Mouse (Mus musculus) embryonic facial prominence, embryonic 10.5 days (tissue): ENCODE results near the gene Git2. TPM values are rescaled to one million over a fixed set of nuclear protein-coding genes. Genes with fewer than 3 reads are reported as not detected.
A peak's percentile ranks its signal among the peaks of the same experiment; 100 is the strongest.

Experiments
- DNase-seq: peaks from one replicate; pipeline ENCODE4 v3.0.0-alpha.2; 2017; ENCODE audit warnings: low spot score
- H3K27ac ChIP-seq: fragments of 300-500 bp; sonication (generic); replicated peaks from 2 replicates; pipeline ENCODE4 v1.5.1; 2016; ENCODE audit warnings: mild to moderate bottlenecking
- H3K27me3 ChIP-seq: fragments of 300-500 bp; sonication (generic); replicated peaks from 2 replicates; pipeline ENCODE4 v1.6.1; 2016; ENCODE audit warnings: low read depth, mild to moderate bottlenecking; ENCODE audit not compliant: poor library complexity, severe bottlenecking
- H3K36me3 ChIP-seq: fragments of 300-500 bp; sonication (generic); replicated peaks from 2 replicates; pipeline ENCODE4 v1.6.1; 2016; ENCODE audit warnings: mild to moderate bottlenecking, moderate library complexity
- H3K4me1 ChIP-seq: fragments of 300-500 bp; sonication (generic); 2 replicates; pipeline ENCODE4 v1.6.1; 2016
- H3K4me3 ChIP-seq: fragments of 300-500 bp; sonication (generic); 2 replicates; pipeline ENCODE4 v1.5.1; 2016; ENCODE audit warnings: mild to moderate bottlenecking, moderate library complexity
- H3K9me3 ChIP-seq: fragments of 300-500 bp; sonication (generic); 2 replicates; pipeline ENCODE4 v1.6.1; 2016; ENCODE audit warnings: mild to moderate bottlenecking
- WGBS: fragments of 180-500 bp; shearing (Covaris S2); methylation state at CpG from one replicate; pipeline ENCODE4 v1.1.7; 2016; 5-methylcytosine and 5-hydroxymethylcytosine counted together
- polyA plus RNA-seq: library from polyadenylated mRNA; unstranded; fragments of >200 nt; fragmentation: Nextera tagmentation; extraction: Ambion mirVana; gene quantifications from 2 replicates; pipeline ENCODE4 v1.2.1, GENCODE M21; 2016

Gene Git2
- polyA plus RNA-seq, 1 experiment from 2014 or later = 38.1 TPM

DNA sequence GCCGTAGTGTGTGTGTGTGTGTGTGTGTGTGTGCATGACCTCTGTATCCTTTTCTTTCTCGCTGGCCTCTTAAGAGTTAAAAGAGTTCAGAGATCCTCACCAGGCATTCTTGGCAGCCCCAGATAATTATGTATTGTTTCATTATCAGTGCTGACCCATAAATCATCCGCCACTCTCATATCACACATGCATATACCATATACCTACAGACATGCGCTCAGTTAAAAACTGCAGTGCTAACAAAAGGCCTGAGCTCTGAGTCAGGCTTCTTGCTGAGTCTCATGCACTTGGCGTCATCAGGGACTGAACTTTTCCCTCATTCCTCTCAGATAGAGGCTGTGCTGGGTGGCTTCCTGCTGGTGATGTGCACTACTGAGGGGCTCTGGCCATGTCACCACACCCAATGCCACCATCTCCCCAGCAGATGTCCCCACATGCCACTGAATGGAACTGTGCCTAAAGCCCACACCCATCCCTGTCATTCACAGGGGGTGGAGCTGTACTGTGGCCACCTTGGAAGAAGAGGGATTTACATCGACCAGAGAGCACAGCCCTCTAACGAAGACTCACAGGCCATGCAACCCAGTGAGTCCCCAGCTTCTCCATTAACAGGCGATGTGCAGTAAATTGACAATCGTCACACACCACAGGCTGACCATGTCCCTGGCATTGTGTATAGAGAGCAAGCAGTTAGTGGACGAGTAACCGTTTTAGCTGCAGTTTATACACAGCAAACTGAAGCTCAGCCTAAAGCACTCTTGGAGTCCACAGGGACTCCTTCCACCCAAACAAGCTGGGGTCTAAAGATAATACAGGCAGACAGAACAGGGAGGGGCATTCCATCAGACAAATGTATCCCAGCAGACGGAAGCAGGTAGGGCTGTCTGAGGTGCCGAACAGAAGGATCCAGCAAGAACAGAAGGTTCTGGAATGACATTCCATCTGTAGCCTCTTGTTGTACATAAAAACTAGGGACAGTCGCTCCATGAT lies 72.6 kb downstream of the Git2 start:
- WGBS = 64% methylated on average over 14 of the region's 14 CpGs
- DNase-seq = peak; percentile 53

DNA sequence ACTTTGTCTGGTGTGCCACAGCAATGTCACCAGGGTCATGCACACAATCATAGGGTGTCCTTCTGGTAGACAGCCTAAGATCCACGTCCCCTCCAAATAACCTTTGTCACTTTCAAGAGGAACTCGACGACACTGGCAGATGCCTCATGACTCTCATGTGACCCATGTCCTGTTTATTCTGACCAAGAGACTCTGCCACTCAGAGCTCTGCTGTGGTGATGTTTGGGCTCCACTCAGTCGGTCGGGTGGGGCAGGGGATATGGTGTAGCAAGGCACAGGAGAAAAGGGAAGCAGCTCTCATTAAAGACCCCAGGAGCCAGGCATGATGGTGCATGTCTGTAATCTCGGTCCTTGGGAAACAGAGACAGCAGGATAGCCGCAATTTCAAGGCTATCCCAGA lies 76.3 kb downstream of the Git2 start:
- DNase-seq = no peak
- H3K9me3 ChIP-seq = no peaks in the 10 kb centered on the region
- peaks cover under 1% of the 10 kb centered on the region; the same call in 1 of the 2 replicates for H3K27me3 ChIP-seq
- no peak overlapping the region for H3K27ac ChIP-seq
- H3K4me1 ChIP-seq = peaks cover 4% of the 10 kb centered on the region
- 74% methylated on average over 7 of the region's 7 CpGs for WGBS
- no peaks in the 10 kb centered on the region for H3K36me3 ChIP-seq
- no peak overlapping the region for H3K4me3 ChIP-seq

More for the DNA sequence above, 72.6 kb downstream of the Git2 start:
- Histone ChIP-seq H3K9me3 (no peaks in the 10 kb centered on the region), H3K4me1 (peaks cover 8% of the 10 kb centered on the region), H3K27ac (no peak overlapping the region), H3K36me3 (no peaks in the 10 kb centered on the region), H3K27me3 (0 out of 2 replicates have a peak, but pooled peaks cover 3% of the 10 kb centered on the region), H3K4me3 (no peak overlapping the region)

GRCm38 (mm10) chr5:114698044-114698746 lies 77.1 kb downstream of the Git2 start:
- DNase-seq = no peak
- Histone ChIP-seq H3K9me3 (no peaks in the 10 kb centered on the region), H3K4me1 (peaks cover 4% of the 10 kb centered on the region), H3K27me3 (no peaks in the 10 kb centered on the region; the same call in 1 of the 2 replicates), H3K36me3 (no peaks in the 10 kb centered on the region), H3K4me3 (no peak overlapping the region), H3K27ac (no peak overlapping the region)
- WGBS = 91% methylated on average over 19 of the region's 19 CpGs

- Histone ChIP-seq H3K27ac (no peak overlapping the region), H3K4me3 (no peak overlapping the region), H3K4me1 (no peaks in the 10 kb centered on the region), H3K36me3 (no peaks in the 10 kb centered on the region), H3K9me3 (no peaks in the 10 kb centered on the region), H3K27me3 (no peaks in the 10 kb centered on the region; the same call in 1 of the 2 replicates)
- WGBS = 84% methylated on average over 17 of the region's 17 CpGs
- DNase-seq = no peak
Observed at GRCm38 (mm10) chr5:114696939-114697338, 78.4 kb downstream of the Git2 start.

DNA sequence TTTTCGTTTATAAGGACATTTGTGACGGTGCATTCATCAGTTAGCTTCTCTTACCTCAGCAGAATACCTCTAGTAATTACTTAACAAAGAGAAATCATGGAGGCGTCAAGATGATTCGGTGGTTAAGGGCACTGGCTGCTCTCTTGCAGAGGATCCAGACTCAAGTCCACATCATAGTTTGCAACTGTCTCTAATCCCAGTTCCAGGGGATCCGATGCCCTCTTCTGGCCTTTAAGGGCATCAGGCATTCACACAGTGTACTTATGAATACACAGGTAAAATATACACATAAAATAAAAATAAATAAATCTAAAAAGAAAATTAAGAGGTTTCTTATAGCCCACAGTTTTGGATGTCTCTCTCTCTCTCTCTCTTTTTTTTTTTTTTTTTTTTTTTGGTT lies 79.5 kb downstream of the Git2 start:
- no peaks in the 10 kb centered on the region for H3K9me3 ChIP-seq
- H3K4me3 ChIP-seq = no peak overlapping the region
- peaks cover 5% of the 10 kb centered on the region for H3K4me1 ChIP-seq
- no peaks in the 10 kb centered on the region for H3K36me3 ChIP-seq
- no peaks in the 10 kb centered on the region; the same call in 1 of the 2 replicates for H3K27me3 ChIP-seq
- H3K27ac ChIP-seq = no peak overlapping the region
- 70% methylated on average over 5 of the region's 5 CpGs for WGBS
- no peak for DNase-seq

GRCm38 (mm10) chr5:114690633-114691567 lies 84.4 kb downstream of the Git2 start, which contains the start of gene Gltp:
Gene Gltp (minus strand): TSS chr5:114690984.
- Histone ChIP-seq H3K4me3 (peak within 1 kb of the TSS; percentile 79), H3K27ac (peak within 1 kb of the TSS; percentile 87), H3K27me3 (peaks cover 17% of the 10 kb centered on the region), H3K4me1 (peaks cover 36% of the 10 kb centered on the region), H3K36me3 (no peaks in the 10 kb centered on the region), H3K9me3 (no peaks in the 10 kb centered on the region)
- DNase-seq = peak; percentile 95
- WGBS = 3% methylated on average over 75 of the region's 75 CpGs

DNA sequence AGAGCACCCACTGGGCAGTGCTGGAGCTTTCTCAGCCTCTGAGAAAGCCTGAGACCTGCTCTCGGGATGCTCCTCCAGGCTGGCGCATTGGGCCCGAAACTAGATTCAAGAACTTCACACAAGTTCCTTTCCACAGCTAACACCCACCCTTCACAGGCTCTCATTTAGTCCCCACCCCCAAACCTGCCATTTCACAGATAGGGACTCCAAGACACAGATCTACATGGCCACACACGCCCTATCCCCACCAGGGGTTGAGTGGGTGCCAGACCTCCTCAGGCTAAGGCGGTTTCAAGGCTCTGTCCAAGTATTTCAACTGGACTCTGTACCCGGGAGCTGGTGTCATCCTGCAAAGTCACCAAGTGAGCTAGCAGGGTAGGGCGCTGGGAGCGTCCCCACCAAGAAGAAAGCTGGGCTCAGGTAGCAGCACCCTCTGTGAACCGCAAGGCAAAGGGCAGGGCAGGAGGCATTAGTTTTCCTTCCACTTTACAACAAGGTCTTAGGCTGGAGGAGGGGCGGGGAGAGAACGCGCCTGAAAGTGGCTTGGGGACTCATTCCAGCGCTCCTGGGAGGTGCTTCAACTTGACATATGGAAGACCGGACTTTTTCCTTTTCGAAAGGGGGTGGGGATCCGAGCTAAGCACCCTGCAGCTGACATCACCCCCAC lies 85.5 kb downstream of the Git2 start:
- Histone ChIP-seq H3K4me1 (peaks cover 43% of the 10 kb centered on the region), H3K9me3 (no peaks in the 10 kb centered on the region), H3K27me3 (peaks cover 17% of the 10 kb centered on the region), H3K27ac (no peak overlapping the region; the same call in 1 of the 2 replicates), H3K4me3 (peak overlapping the region; percentile 79), H3K36me3 (no peaks in the 10 kb centered on the region)
- DNase-seq = peak; percentile 39
- 19% methylated on average over 16 of the region's 16 CpGs for WGBS

- no peaks in the 10 kb centered on the region for H3K36me3 ChIP-seq
- H3K4me3 ChIP-seq = 0 out of 2 replicates have a peak overlapping the region, but pooled peaks have one; percentile 79
- H3K27ac ChIP-seq = no peak overlapping the region
- peaks cover 17% of the 10 kb centered on the region for H3K27me3 ChIP-seq
- WGBS = 81% methylated on average over 13 of the region's 13 CpGs
- DNase-seq = no peak
- peaks cover 54% of the 10 kb centered on the region for H3K4me1 ChIP-seq
- no peaks in the 10 kb centered on the region for H3K9me3 ChIP-seq
Observed at GRCm38 (mm10) chr5:114688703-114689102, 86.6 kb downstream of the Git2 start.

DNA sequence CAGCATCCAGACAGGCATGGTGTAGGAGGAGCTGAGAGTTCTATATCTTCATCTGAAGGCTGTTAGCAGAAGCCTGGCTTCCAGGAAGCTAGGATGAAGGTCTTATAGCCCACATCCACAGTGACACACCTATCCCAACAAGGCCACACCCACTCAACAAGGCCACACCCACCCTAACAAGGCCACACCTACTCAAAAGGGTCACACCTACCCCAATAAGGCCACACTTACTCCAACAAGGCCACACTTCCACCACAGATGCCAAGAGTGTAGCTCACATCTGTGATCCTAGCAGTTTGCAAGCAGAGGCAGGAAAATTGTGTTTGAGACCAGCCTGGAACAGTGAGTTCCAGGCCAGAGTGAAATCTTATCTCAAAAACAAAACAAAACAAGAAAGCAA lies 87.4 kb downstream of the Git2 start:
- H3K27ac ChIP-seq = no peak overlapping the region
- peaks cover 17% of the 10 kb centered on the region for H3K27me3 ChIP-seq
- no peaks in the 10 kb centered on the region for H3K9me3 ChIP-seq
- H3K4me3 ChIP-seq = no peak overlapping the region
- H3K36me3 ChIP-seq = no peaks in the 10 kb centered on the region
- DNase-seq = no peak
- H3K4me1 ChIP-seq = peaks cover 62% of the 10 kb centered on the region

DNA sequence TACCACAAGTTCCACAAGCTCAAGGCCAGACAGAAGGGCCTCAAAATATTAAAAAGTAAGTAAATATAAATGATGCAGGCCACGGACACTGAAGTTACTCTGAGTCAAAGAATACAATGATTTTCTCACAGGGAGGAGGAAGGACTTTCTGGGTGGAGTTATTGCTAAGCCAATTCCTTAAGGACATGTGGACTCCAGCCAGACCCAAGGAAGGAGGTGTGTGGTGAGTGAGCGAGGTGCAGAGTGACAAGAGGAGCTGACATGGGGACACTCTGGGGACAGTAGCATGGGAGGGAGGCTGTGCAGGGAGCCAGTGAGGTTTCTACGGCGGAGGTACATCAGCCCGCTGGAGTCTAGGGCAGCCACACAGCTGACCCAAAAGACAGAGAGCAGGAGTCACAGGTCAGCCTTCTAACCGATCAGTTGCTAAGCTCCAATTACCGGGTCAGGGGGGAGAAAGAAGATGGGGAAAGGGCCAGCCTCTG lies 88.5 kb downstream of the Git2 start:
- Histone ChIP-seq H3K9me3 (no peaks in the 10 kb centered on the region), H3K4me3 (no peak overlapping the region), H3K27ac (no peak overlapping the region), H3K27me3 (peaks cover 17% of the 10 kb centered on the region), H3K36me3 (no peaks in the 10 kb centered on the region), H3K4me1 (peaks cover 66% of the 10 kb centered on the region)
- WGBS = 58% methylated on average over 7 of the region's 7 CpGs
- DNase-seq = no peak

- Histone ChIP-seq H3K4me3 (no peak overlapping the region), H3K27ac (no peak overlapping the region), H3K9me3 (no peaks in the 10 kb centered on the region), H3K4me1 (peaks cover 70% of the 10 kb centered on the region), H3K36me3 (no peaks in the 10 kb centered on the region), H3K27me3 (peaks cover 17% of the 10 kb centered on the region)
- no peak for DNase-seq
- WGBS = 87% methylated on average over 5 of the region's 5 CpGs
Observed at GRCm38 (mm10) chr5:114685986-114686385, 89.3 kb downstream of the Git2 start.
